Mouse (Mus musculus) stomach, embryonic 16.5 days (tissue): ENCODE measurements around the gene Rab11fip4. TPM values are rescaled to one million over a fixed set of nuclear protein-coding genes. Genes with fewer than 3 reads are reported as not detected.

Experiments used
- ATAC-seq: fragments of 200-750 bp; cut with Nextera tagmentation; 2 replicates; pipeline ENCODE4 v1.8.0; 2017; ENCODE audit warnings: moderate number of reproducible peaks, moderate TSS enrichment; ENCODE audit not compliant: insufficient read depth, low FRiP score
- H3K27ac ChIP-seq: fragments of 300-500 bp; sonication (generic); 2 replicates; pipeline ENCODE4 v1.5.1; 2014; ENCODE audit warnings: low read length
- H3K27me3 ChIP-seq: fragments of 300-500 bp; sonication (generic); 2 replicates; pipeline ENCODE4 v1.6.1; 2014; ENCODE audit warnings: low read length, control low read depth, mixed read lengths; ENCODE audit not compliant: control insufficient read depth, insufficient read depth
- H3K36me3 ChIP-seq: fragments of 300-500 bp; sonication (generic); 2 replicates; pipeline ENCODE4 v1.6.1; 2014; ENCODE audit warnings: low read length; ENCODE audit not compliant: control insufficient read depth, insufficient read depth
- H3K4me1 ChIP-seq: fragments of 300-500 bp; sonication (generic); 2 replicates; pipeline ENCODE4 v1.6.1; 2014; ENCODE audit warnings: low read length, control low read depth, mixed read lengths; ENCODE audit not compliant: control insufficient read depth, insufficient read depth
- H3K4me2 ChIP-seq: fragments of 300-500 bp; sonication (generic); 2 replicates; pipeline ENCODE4 v1.6.1; 2014; ENCODE audit warnings: low read depth, low read length, mixed read lengths
- H3K4me3 ChIP-seq: fragments of 300-500 bp; sonication (generic); replicated peaks from 2 replicates; pipeline ENCODE4 v1.5.1; 2014; ENCODE audit warnings: mild to moderate bottlenecking, low read length
- H3K9ac ChIP-seq: fragments of 300-500 bp; sonication (generic); 2 replicates; pipeline ENCODE4 v1.6.1; 2014; ENCODE audit warnings: low read length
- H3K9me3 ChIP-seq: fragments of 300-500 bp; sonication (generic); replicated peaks from 2 replicates; pipeline ENCODE4 v1.6.1; 2016; ENCODE audit warnings: low read length, control low read depth; ENCODE audit not compliant: control insufficient read depth
- WGBS: fragments of 180-500 bp; shearing (Covaris S2); extraction: QIAGEN DNeasy Blood & Tissue Kit; methylation state at CpG from one replicate; pipeline ENCODE4 v1.1.7; 2014; 5-methylcytosine and 5-hydroxymethylcytosine counted together
- polyA plus RNA-seq: library from polyadenylated mRNA; unstranded; fragments of >200 nt; fragmentation: Nextera tagmentation; extraction: Ambion mirVana; gene quantifications from 2 replicates; pipeline ENCODE4 v1.2.1, GENCODE M21; 2015

Gene Rab11fip4
- polyA plus RNA-seq, 1 experiment from 2014 or later: 2.0 TPM

- Histone ChIP-seq H3K9me3 (no peaks in the 10 kb centered on the region), H3K4me3 (no peak overlapping the region), H3K36me3 (no peaks in the 10 kb centered on the region), H3K9ac (no peak overlapping the region), H3K4me1 (peaks cover 8% of the 10 kb centered on the region), H3K27me3 (no peaks in the 10 kb centered on the region), H3K4me2 (no peak overlapping the region), H3K27ac (no peak overlapping the region)
- ATAC-seq: no peak
- WGBS: 23% methylated on average over 3 of the region's 3 CpGs
Observed at GRCm38 (mm10) chr11:79669947-79670346, 78.9 kb downstream of the Rab11fip4 start.

- Histone ChIP-seq H3K36me3 (no peaks in the 10 kb centered on the region), H3K9ac (no peak overlapping the region), H3K4me2 (no peak overlapping the region), H3K9me3 (no peaks in the 10 kb centered on the region), H3K27me3 (no peaks in the 10 kb centered on the region), H3K27ac (no peak overlapping the region), H3K4me1 (peaks cover 8% of the 10 kb centered on the region), H3K4me3 (no peak overlapping the region)
- no peak for ATAC-seq
- WGBS: 59% methylated on average over 7 of the region's 7 CpGs
Observed at GRCm38 (mm10) chr11:79670411-79670945, 79.5 kb downstream of the Rab11fip4 start.

GRCm38 (mm10) chr11:79671668-79672281, 80.8 kb downstream of the Rab11fip4 start:
- Histone ChIP-seq H3K4me1 (peaks cover 8% of the 10 kb centered on the region), H3K9me3 (no peaks in the 10 kb centered on the region), H3K36me3 (no peaks in the 10 kb centered on the region), H3K27me3 (no peaks in the 10 kb centered on the region), H3K27ac (no peak overlapping the region), H3K4me3 (no peak overlapping the region), H3K9ac (no peak overlapping the region), H3K4me2 (no peak overlapping the region)
- 45% methylated on average over 6 of the region's 6 CpGs for WGBS
- no peak for ATAC-seq

- Histone ChIP-seq H3K27ac (no peak overlapping the region), H3K36me3 (no peaks in the 10 kb centered on the region), H3K4me3 (no peak overlapping the region), H3K9ac (no peak overlapping the region), H3K9me3 (no peaks in the 10 kb centered on the region), H3K27me3 (no peaks in the 10 kb centered on the region), H3K4me2 (no peak overlapping the region), H3K4me1 (peaks cover 8% of the 10 kb centered on the region)
- WGBS: 66% methylated on average over 5 of the region's 5 CpGs
- no peak for ATAC-seq
Observed at GRCm38 (mm10) chr11:79673072-79673471, 82.1 kb downstream of the Rab11fip4 start.

GRCm38 (mm10) chr11:79673717-79674116, 82.7 kb downstream of the Rab11fip4 start:
- H3K4me3 ChIP-seq: no peak overlapping the region
- H3K9me3 ChIP-seq: no peaks in the 10 kb centered on the region
- H3K9ac ChIP-seq: no peak overlapping the region
- WGBS: 50% methylated on average over 8 of the region's 8 CpGs
- no peak overlapping the region for H3K27ac ChIP-seq
- no peaks in the 10 kb centered on the region for H3K36me3 ChIP-seq
- peaks cover 8% of the 10 kb centered on the region for H3K4me1 ChIP-seq
- H3K4me2 ChIP-seq: no peak overlapping the region
- no peak for ATAC-seq
- no peaks in the 10 kb centered on the region for H3K27me3 ChIP-seq

GRCm38 (mm10) chr11:79674231-79674630, 83.2 kb downstream of the Rab11fip4 start:
- WGBS: 82% methylated on average over 3 of the region's 3 CpGs
- Histone ChIP-seq H3K4me2 (no peak overlapping the region), H3K9me3 (no peaks in the 10 kb centered on the region), H3K27me3 (no peaks in the 10 kb centered on the region), H3K4me3 (no peak overlapping the region), H3K36me3 (no peaks in the 10 kb centered on the region), H3K27ac (no peak overlapping the region), H3K4me1 (peaks cover 8% of the 10 kb centered on the region), H3K9ac (no peak overlapping the region)
- no peak for ATAC-seq

- H3K27me3 ChIP-seq: no peaks in the 10 kb centered on the region
- H3K4me3 ChIP-seq: no peak overlapping the region
- no peak for ATAC-seq
- peaks cover 8% of the 10 kb centered on the region for H3K4me1 ChIP-seq
- no peak overlapping the region for H3K4me2 ChIP-seq
- WGBS: 85% methylated on average over 7 of the region's 7 CpGs
- no peak overlapping the region for H3K27ac ChIP-seq
- H3K9me3 ChIP-seq: no peaks in the 10 kb centered on the region
- H3K36me3 ChIP-seq: no peaks in the 10 kb centered on the region
- no peak overlapping the region for H3K9ac ChIP-seq
Observed at GRCm38 (mm10) chr11:79674632-79675031, 83.6 kb downstream of the Rab11fip4 start.

GRCm38 (mm10) chr11:79675285-79675684, 84.3 kb downstream of the Rab11fip4 start:
- H3K9ac ChIP-seq: no peak overlapping the region
- H3K4me1 ChIP-seq: peaks cover 8% of the 10 kb centered on the region
- no peaks in the 10 kb centered on the region for H3K36me3 ChIP-seq
- H3K4me3 ChIP-seq: no peak overlapping the region
- no peak overlapping the region for H3K27ac ChIP-seq
- 76% methylated on average over 12 of the region's 12 CpGs for WGBS
- no peak for ATAC-seq
- H3K9me3 ChIP-seq: no peaks in the 10 kb centered on the region
- no peaks in the 10 kb centered on the region for H3K27me3 ChIP-seq
- no peak overlapping the region for H3K4me2 ChIP-seq

GRCm38 (mm10) chr11:79675994-79676393, 85.0 kb downstream of the Rab11fip4 start:
- H3K4me2 ChIP-seq: no peak overlapping the region
- no peak overlapping the region for H3K4me3 ChIP-seq
- H3K4me1 ChIP-seq: peaks cover 8% of the 10 kb centered on the region
- no peaks in the 10 kb centered on the region for H3K36me3 ChIP-seq
- no peaks in the 10 kb centered on the region for H3K27me3 ChIP-seq
- H3K9ac ChIP-seq: no peak overlapping the region
- ATAC-seq: no peak
- H3K27ac ChIP-seq: no peak overlapping the region
- WGBS: 69% methylated on average over 6 of the region's 6 CpGs
- H3K9me3 ChIP-seq: no peaks in the 10 kb centered on the region
